Mouse (Mus musculus) hindlimb bud, embryonic 11.5 days (tissue): Measurements from ENCODE around the gene Foxn1.

Source experiments
- DNase-seq: peaks from one replicate; pipeline ENCODE4 v3.0.0-alpha.2; 2012; ENCODE audit warnings: low read depth, low spot score; ENCODE audit errors: extremely low spot score

Foxn1 gene

DNA sequence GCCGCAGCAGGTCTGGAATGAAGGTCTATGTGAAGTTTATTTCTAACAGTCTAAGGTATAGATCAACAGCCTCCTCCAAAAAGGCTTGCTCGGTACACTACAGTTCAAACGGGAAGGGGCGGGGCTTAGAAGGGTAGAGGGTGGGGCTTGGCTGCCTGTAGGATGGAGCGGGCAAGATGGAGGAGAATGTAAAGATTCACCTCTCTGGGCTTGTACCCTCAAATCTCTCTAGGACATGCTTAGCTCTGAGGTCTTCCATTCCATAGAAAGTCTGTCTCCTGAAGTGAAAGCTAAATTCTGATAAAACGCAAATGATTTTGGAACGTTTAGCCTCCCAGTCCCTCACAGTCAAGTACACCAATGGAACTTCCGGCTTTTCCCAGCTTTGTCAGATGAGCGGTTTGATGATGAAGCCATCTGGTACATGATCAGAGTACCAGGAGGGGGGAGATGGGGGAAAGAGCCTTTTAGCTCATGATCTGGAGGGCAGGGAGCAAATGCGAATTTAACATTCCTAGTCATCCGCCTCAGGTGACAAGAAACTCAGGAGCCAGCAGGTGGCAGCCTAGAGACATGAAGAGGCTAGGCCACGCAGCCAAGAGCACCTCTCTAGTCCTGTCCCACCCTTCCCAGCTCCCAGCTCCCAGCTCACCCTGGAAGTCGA lies 26.1 kb downstream of the Foxn1 start:
- DNase-seq, result no peak

DNA sequence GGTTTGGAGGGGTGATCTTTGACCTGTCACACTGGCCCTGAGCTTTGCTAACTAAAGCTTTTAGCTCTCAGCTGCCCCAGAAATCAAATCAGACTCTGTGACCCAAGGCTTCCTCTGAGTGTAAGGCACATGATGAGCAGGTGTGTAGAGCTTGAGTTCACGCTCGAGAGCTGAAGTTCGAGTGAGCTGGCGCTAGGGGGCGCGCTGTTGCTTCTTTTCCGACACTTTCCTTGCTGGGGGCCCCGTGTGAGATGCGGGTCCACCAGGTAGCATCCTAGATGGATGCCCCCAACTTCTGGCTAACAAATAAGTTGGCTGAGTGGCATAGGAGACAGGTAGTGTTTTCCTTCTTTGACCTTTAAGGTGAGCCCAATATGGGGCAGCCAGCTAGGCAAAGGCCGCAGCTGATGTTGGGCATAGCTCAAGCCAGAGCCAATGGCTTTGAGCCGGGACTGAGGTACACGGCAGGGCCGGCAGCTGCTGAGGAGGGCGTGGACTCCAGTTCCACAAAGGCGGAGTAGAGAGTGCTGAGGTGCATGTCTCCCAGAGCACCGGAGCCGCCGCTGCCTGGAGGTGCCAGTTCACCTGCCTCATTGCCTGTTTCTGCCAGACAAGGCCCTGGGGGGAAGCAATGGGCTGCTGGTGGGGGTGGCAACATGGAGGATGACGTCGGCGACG lies 27.9 kb downstream of the Foxn1 start:
- DNase-seq, result no peak

DNA sequence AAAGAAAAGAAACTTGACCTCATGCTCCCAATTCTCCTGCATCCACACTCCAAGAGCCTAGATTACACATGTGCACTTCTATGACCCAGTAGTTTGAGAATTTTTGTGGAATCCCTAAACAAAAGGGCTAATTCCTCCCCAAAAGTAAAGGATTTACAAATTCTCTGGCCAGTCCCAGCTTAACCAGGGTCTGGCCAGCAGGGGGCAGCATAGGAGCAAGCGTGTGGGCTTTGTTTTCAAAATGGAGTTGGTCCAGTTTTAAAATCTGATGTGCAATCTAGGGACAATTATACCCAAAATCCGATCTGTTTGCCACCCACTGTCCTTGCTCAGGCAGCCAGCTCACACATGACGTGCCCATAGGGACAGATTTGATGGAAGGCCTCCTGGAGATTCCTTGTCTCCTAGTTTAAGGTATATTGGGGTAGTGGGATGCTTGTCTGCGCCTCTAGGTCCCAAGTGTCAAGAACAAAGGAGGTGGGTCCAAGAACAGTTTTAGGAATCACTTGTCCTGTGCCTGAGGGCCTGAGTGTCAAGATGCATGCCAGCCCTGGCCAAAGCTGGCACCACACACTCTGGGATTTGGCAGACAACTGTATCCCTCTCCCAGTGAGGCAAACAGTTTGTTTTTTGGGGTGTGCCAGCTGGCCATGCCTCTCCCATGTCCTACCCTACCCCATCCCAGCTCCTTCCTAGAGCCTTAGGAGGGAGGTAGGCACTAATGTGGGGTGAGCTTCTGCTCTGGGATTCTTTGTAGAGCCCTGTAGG lies 30.7 kb downstream of the Foxn1 start:
- no peak for DNase-seq

GRCm38 (mm10) chr11:78354905-78355304 lies 31.5 kb downstream of the Foxn1 start:
- DNase-seq, result no peak

DNA sequence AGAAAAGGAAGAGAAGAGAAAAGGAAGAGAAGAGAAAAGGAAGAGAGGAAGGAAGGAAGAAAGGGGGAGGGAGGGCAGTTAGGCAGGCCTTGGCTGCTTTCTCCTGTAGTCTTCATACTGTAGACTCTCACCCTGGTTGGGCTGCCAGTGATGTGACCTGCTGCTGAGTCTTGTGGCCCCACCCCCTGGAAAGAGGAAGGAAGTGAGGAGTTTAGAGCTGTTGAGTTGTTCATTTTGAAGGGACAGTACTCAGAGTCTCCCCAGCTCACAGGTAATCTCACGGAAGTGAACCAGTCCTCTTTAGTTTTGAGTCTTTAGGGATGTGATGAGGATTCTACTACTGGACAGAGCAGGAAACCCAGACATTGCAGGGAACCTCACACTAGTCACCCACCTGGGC lies 33.3 kb downstream of the Foxn1 start:
- DNase-seq, result no peak

DNA sequence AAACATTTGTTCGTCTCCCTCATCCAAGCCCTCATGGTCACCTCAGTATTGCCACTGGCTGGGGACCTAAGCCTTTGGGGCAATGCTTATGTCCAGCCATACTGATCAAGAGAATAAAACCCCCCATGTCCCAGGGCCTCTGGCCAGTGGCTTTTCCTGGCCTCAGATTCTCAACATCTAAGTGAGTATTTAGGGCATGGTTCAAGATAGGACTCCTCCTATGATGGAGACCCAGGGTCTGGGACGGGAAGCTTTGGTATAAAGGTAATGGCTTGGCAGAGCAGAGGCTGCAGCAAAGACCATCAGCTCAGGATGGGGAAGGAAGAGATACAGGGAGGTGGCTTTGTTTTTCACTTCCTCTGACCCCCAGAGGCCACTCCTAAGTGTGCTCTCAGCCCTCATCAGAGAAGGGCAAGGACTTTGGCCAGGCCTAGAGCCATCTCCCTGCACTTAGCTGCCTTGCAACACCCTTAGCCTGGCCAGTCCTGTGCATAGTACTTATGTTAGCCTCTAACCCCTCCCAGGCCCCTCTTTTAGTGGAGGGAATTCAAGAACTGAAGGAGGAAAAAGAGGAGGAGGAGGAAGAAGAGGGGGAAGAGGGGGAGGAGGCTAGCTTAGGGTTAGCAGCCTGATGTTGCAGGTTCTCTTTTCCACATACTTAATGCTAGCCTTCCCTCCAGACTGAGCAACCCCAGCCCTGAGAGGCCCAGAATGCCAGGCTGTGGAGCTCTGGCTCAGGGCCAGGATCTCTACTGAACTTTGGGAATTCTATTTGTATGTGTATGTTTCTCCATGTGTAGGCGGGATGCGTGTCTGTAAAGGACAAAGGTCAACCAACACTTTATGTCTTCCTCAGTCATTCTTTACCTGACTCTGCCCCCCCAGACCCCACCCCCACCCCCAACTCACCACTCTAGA lies 36.7 kb downstream of the Foxn1 start:
- no peak for DNase-seq

- no peak for DNase-seq
Measured at GRCm38 (mm10) chr11:78348474-78348873, 37.9 kb downstream of the Foxn1 start.

- DNase-seq, result no peak
Measured at GRCm38 (mm10) chr11:78347908-78348307, 38.5 kb downstream of the Foxn1 start.

- DNase-seq, result no peak
Measured at GRCm38 (mm10) chr11:78347070-78347754, 39.1 kb downstream of the Foxn1 start.

DNA sequence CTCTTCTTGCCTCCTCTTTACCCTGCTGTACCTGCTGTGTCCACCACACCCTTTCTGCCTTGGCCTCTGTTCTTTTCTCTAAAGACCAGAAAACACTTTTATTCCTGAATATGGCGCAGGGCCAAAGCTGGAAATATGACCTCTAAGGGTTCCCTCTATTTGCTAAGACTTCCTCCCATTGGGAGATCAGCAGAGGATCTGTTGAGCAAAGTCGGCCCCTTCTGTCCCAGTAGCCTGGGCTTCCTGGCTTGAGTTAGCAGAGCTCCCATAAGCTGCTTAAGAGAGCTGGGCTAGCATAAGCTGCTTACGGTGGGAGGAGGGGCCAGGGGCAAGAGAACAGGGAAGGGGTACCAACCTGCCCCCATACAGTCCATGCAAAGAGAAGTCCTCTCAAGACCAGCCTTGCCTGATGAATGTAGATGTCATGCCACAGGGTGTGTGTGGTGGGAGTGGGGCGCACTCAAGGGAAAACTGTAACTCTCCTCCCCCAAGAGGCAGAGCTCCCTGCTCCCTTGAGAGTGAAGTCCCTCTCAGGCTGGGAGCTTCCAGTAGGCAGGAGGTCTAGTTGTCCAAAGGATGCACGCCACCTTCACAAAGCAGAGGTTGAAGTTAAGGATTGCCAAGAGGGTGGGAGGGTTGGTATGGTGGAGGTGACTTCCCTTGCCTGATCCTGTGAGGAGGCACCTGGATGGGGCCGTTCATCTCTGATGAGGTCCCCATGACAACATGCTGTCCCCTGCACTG lies 39.9 kb downstream of the Foxn1 start:
- DNase-seq, result no peak

- DNase-seq, result no peak
Measured at GRCm38 (mm10) chr11:78345801-78346200, 40.6 kb downstream of the Foxn1 start.

GRCm38 (mm10) chr11:78344890-78345715 lies 41.3 kb downstream of the Foxn1 start:
- no peak for DNase-seq

- DNase-seq, result no peak
Measured at GRCm38 (mm10) chr11:78344328-78344889, 41.9 kb downstream of the Foxn1 start.

DNA sequence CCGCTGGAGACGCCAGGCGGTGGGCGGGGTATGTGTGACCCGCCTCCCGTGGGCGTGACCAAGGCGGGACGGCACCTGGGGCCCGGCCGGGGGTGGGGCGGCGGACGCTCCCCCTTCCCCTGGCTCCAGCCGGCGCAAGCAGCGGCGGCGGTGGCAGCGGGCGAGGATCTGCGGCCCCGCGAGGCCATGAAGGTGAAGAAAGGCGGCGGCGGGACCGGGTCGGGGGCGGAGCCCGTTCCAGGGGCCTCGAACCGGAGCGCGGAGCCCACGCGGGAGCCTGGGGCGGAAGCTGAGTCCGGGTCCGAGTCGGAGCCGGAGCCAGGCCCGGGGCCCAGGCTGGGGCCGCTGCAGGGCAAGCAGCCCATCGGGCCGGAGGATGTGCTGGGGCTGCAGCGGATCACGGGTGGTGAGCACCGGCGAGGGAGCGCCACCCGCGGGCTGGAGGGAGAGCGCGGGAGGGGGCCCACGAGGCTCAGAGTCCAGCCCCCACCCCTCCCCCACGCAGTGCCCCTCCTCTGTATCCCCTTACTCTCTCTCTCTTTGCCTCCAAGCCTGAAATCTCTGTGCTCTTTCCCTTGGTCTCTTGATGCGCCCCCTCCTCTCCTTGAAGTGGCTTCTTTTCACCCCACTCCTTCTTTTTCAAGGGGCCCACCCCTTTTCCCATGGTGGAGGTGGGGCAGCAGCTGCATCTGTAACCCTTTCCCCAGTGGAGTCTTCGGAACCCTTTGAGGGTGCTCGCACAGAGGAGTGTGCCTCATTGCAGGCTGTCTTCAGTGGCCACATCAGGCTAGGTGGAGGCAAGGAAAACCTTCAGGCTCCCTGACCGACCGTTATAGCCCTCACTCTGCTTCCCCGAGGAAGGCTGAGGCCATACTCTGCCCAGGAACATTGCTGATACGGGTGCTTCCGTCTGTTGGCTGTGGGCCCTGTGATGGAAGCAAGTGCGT lies 42.7 kb downstream of the Foxn1 start, which contains the start of gene Unc119:
Unc119 (plus strand) TSS at position 102 of the 947 bp plus-strand sequence.
- DNase-seq, result no peak

DNA sequence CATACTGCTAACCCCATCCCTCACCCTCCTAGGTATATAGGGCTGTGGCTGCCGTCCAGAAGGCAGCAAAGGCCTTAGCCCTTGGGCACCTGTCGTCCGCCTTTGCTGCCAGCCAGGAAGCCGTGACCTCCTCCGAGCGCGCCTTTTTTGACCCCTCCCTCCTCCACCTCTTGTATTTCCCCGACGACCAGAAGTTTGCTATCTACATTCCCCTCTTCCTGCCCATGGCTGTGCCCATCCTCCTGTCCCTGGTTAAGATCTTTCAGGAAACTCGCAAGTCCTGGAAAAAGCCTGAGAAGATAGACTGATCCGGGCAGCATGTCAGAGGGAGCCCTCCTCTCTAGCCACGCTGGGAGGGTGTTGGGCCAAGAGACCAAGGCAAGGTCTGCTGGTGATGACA lies 44.7 kb downstream of the Foxn1 start:
- no peak for DNase-seq

- no peak for DNase-seq
Measured at GRCm38 (mm10) chr11:78337040-78337439, 49.3 kb downstream of the Foxn1 start.

GRCm38 (mm10) chr11:78333992-78334391 lies 52.4 kb downstream of the Foxn1 start:
- no peak for DNase-seq
